Mouse (Mus musculus) urinary bladder, postnatal 36 days (tissue): ENCODE data around the gene Gm11077.

Experiments used
- DNase-seq, 2 experiments: peaks; one replicate each; pipeline ENCODE4 v3.0.0; 2022; ENCODE audit warnings: low spot score in 2 of 2, mixed read lengths in 1 of 2

Gm11077 gene

DNA sequence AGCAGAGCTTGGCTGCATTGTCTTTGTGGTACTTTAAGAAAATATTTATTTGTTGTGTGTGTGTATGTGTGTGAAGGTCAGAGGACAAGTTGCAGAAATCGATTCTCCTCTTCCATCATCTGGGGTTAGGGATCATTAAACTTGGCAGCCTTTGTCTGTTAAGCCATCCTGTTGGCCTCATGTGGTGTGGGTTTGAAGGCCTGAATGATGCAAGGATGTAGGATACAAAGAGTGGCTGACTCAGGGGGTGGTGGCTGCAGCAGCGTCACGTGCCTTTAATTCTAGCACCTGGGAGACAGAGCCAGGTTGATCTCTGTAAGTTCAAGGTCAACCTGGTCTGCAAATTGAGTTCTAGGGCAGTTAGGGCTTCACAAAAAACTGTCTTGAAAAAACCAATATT is 16.5 kb downstream of the Gm11077 start:
- DNase-seq, result no peak

DNA sequence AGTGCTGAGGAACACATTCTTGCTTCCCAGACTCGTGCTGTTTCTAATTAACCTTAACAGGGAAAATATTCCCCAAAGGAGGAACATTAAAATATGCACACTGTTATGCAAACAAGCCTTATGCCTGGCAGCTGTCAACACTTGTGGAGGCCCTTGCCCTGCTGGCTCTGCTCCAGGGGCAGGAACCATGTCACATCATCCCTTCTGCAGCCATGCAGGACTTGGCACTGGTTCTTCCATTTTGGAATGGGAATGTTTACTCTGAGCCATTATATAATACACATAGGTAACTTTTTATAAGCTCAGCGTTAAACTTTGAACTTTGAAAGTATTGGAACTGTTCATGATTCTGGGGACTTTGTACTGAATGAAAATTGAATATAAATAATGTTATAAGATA is 18.5 kb downstream of the Gm11077 start:
- DNase-seq, result no peak

DNA sequence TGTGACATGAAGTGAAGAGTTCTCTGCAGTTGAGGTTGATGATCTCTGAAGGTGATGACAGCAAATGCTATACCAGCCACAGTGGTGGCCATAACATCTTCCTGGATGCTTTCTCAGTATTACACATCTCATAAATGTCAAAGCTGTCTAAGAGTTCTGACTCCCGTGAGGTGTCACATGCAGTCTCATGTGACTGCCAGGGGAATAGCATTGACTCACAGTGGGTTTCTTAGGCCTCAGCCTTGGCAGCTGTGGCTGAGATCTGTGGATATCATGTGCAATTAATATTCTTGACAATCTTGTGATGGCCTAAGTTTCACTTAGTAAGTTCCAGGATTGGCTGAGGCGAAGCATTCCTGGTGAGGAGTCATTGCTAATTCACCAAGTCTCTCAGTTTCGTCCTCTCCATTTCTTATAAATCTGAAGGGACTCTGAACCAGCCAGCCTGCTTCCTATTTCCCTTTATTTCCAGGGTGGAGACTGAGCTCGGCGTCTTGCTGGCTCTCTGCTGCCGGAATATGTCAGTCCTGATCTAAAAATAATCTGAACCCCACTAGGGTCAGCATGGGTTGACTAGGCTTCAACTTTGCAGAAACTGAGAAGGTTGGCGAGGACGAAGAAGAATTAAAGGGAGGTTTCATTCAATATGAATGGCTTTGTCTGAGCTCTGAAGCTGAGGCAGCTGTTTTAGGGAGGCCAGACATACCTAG is 21.4 kb downstream of the Gm11077 start:
- DNase-seq, result no peak

DNA sequence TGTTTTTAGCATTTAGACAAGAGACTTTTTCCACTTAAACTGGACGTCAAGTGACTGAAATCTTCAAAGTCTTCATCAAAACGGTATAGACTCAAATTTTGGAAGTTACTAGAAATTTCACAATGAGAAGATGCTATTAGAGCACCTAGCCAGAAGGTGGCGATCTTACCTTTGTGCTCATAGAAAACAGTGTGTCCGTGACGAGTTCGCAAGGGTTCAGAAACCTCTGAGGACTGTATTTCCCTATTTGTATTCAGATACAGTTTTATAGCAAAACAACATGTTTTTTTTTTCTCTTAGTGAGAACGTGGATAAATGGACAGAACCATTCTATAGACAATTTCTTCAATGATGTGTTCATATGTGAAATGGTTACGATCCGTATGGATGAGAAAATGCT is 37.3 kb downstream of the Gm11077 start:
- peak; percentile 13 to 14 for DNase-seq

DNA sequence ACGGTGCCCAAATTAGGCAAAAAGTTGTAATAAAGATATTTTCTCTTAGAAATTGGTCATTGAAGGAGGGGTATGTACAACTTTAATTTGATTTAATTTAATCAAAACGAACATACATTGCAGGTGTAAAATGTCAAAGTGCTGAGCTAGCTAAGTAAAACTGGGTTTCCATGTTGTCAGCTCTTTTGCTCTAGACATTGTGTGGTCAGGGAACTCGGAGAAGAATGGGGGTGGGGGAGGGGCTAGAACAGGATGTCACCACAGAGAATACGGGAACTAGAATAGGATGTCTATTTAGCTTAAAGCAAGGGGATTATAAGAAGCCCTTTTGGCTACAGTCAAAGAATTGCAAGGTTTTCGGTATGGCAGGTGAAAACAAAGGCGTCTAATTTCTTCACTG is 38.2 kb downstream of the Gm11077 start:
- DNase-seq, result no peak

DNA sequence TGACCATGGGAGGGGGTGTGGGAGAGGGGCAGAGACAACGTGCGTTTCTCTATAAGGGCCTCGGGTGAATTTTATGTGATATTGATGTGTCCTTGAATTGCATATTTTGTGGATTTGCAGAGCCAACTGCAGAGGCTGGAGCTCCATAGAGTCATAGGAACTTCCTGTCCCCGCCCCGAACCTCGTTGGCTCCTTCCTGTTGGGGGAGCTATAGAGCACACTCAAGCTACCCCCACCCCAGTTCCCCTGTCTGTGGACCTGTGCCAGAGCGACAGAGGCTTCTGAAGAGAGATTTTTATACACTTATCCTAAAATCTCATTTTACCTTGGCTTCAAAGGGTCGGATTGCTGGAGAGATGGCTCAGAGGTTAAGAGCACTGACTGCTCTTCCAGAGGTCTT is 39.1 kb downstream of the Gm11077 start:
- no peak for DNase-seq

DNA sequence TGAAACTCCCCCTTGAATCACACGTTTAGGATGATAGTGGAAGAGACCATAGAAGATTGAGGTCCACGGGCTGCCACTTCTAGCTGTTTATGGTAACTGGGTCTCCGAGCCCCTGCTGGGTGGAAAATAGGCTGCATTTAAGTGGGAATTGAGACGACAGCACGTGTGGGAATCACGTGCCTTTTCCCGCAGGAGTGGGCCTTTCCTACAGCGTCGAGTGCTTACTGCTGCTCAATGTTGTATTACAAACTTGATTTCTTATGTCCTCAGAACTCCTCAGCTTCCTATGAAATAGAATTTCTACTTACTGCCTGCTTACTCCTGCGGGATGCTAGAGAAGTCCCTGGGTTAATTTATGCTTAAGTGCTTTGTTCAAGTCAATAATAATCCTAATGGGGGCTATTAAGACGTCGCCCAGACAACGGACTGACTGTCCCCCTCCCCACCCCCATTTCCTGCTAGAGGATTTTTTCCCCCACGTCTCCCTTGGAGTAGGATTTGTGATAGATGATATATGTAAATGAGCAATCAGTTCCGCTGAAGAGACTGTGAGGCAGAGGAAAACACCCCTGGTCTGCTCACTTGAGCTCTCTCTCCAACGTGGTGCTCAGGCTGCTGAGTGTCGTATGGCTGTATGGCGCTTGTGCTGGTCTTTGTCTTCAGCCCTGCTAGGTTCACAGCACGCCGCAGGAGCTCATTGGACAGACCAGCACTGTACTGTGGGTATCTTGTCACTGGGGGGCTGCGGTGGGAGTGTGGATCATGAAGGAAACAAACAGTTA is 40.0 kb downstream of the Gm11077 start:
- DNase-seq, result no peak

DNA sequence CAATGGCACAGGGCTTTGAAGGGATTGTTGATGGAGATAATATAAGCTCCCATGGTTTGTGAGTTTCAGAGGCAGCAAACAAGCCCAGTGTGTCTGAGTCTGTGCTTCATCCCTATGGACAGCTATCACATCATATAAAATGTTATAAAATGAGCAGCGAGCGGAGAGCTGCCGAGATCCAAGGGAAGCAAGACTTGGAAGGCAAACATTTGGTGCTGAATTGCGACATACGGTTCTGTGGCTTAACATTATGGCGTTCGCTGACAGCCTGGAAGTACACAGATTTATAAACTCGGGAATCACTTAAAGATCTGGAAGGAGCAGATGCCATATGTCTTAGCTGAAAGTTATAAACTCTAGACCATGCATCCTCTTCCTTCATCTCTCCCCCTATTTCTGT is 47.2 kb downstream of the Gm11077 start:
- DNase-seq, result no peak

DNA sequence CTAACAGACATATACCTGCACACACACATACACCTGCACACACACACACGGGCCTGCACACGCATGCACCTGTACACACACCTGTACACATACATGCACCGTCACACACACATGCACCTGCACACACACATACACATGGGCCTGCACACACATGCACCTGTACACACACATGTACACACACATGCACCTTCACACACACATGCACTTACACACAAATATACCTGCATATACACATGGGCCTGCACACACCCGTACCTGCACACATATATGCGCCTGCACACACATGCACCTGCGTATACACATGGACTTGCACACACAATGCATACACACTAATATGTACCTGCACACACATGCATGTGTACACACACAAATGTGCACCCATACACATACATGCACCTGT is 53.4 kb downstream of the Gm11077 start:
- DNase-seq, result no peak

DNA sequence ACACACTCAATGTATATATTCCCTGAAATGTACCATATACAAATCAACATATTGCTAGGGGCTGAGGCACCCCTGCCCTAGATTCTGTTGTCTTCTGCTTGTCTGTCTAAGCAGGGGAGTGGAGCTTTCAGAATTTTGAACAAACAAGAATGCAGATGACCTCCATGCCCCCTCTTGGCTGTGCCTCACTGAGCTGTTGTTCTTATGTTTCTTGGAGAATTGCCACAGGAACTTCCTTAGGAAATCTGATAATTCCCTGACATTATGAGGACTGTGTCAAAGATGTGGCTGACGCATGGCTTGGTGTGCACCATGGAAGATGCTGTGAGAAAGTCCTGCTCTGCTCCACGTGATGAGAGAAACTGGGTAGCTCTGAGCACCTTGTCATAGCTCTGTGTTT is 57.0 kb downstream of the Gm11077 start:
- DNase-seq, result no peak

DNA sequence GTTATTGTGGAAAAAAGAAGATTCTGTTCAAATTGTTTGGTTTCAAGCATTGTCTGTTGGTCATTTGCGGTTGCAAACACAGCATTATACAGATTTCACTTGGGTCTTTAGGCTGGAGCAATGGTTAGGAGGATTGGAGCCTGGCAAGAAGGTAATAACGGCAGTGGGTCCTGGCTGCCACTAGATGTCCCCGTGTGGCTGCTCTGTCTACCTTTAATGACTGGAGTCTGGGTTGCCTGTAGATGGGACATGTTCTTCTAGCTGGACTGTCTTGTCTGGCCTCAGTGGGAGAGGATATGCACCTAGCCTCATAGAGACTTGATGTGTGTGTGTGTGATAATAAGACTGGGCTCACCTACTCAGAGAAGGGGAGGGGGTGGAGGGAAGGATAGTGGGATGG is 60.8 kb downstream of the Gm11077 start:
- peak in 1 of 2 experiments; percentile 4 for DNase-seq

DNA sequence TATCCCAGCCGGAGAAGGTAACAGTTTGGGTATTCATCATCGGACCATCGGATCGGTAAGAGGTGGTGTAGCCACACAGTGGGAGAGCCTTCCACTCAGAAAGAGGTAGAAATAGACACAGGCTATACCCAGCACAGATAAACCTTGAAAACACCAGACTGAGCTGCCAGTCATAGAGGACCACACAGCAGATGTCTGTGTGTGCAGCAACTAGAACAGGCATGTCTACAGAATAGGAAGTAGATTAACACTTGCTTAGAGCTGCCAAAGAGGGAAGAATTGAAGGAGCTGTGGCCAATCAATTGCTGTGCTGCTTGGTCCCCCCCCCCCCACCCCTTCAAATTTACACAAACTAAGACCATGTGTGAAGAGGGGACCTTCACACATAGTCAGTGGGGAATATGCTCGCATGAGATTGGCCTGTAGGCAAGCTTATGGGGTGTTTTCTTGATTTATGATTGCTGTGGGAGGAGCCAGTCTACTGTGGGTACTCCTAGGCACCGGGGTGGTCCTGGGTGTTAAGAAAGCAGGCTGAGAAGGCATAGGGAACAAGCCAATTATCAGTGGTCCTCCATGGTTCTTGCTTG is 64.7 kb downstream of the Gm11077 start:
- no peak for DNase-seq

DNA sequence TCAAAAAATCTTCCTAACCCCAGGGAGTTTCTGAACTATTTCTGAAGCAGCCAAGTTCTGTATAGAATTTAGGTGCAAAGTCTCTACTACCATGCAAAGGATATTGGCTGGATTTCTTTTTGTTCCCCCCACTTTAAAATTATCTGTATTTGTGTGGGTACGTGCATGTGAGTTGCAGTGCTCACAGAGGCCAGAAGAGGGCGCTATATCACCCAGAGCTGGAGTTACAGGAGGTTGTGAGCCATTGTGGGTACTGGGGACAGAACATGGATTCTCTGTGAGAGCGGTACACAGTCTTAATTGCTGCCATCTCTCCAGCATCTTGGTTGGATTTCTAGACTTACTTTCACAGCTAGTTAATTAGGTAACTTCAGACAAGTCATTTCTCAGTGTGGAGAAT is 69.8 kb downstream of the Gm11077 start:
- no peak for DNase-seq

DNA sequence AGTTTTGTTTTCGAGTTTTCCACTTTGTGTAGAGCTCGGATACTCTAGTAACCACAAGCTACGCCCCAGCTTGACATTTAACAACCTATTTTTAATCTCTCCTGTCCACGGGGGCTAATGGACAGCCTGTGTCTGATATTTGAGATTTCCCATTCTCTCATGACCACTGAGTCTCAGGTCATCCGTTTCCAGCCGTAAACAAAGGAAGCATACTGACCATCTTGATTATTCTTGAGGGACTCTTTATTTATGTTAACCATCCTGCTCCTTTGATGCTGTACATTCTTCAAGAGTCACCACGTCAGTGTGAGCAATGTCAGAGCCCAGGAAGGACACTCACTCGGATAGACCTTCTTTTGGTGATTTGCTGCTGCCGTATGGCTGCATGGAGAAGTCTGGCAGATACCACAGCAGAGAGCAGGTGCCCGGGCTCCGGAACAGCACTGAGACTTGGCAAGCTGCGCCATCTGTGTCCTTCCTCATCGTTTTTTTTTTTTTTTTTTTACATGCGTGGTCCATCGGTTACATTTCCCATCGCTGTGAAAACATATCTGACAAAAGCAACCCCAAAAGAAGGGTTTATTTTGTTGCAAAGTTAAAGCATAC is 70.5 kb downstream of the Gm11077 start:
- no peak for DNase-seq

DNA sequence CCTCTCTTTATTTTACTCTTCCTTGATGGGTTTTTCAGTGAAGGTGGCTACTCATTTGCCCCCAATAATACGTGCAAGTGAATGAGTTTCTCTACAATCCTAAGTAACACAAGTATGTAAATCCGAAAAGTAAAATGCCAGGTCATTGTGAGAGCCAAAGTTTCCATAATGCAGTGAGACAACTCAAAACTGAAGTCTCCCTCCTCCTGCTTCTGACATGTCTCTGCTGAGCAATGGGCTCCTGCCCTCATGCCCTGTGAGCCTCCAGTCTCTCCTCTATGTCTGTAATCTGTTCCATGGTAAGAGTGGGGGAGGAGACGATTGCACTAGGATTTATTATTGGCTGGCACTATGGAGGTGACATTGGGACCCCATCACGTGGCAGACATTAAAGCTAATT is 71.5 kb downstream of the Gm11077 start:
- no peak for DNase-seq
